Mouse (Mus musculus): ENCODE measurements around the gene Tmem267.
"Not testable (repeated sequence)": the region's sequence is repeated elsewhere in the genome, so short reads cannot be mapped to it uniquely, and the experiment has no call there.

Tmem267 gene

GRCm38 (mm10) chr13:119618841-119619240 is 131.0 kb downstream of the Tmem267 start:
- no peak for DNase-seq (ENCODE audit: low spot score)

- no peak for DNase-seq (ENCODE audit: low spot score)
These were observed 131.9 kb downstream of the Tmem267 start for GRCm38 (mm10) chr13:119619735-119620134.

GRCm38 (mm10) chr13:119623634-119624033 is 135.8 kb downstream of the Tmem267 start, which contains the start of gene Ccl28:
TSS of gene Ccl28 (plus strand) at chr13:119623819.
- DNase-seq (ENCODE audit: low spot score): no peak

GRCm38 (mm10) chr13:119625952-119626351 is 138.1 kb downstream of the Tmem267 start:
- not testable (repeated sequence) for DNase-seq (ENCODE audit: low spot score)

GRCm38 (mm10) chr13:119631482-119632155 is 143.8 kb downstream of the Tmem267 start:
- DNase-seq (ENCODE audit: low spot score): peak; percentile 75

- DNase-seq (ENCODE audit: low spot score): no peak
These were observed 144.3 kb downstream of the Tmem267 start for GRCm38 (mm10) chr13:119632156-119632548.

- no peak for DNase-seq (ENCODE audit: low spot score)
These were observed 147.7 kb downstream of the Tmem267 start for GRCm38 (mm10) chr13:119635496-119635895.

GRCm38 (mm10) chr13:119637837-119638236 is 150.0 kb downstream of the Tmem267 start:
- no peak for DNase-seq (ENCODE audit: low spot score)

GRCm38 (mm10) chr13:119638449-119638848 is 150.6 kb downstream of the Tmem267 start:
- no peak for DNase-seq (ENCODE audit: low spot score)

GRCm38 (mm10) chr13:119639302-119639701 is 151.5 kb downstream of the Tmem267 start:
- DNase-seq (ENCODE audit: low spot score): no peak

- no peak for DNase-seq (ENCODE audit: low spot score)
These were observed 152.7 kb downstream of the Tmem267 start for GRCm38 (mm10) chr13:119640504-119640903.

- DNase-seq (ENCODE audit: low spot score): no peak
These were observed 153.3 kb downstream of the Tmem267 start for GRCm38 (mm10) chr13:119641145-119641544.

- no peak for DNase-seq (ENCODE audit: low spot score)
These were observed 156.9 kb downstream of the Tmem267 start for GRCm38 (mm10) chr13:119644769-119645168.

GRCm38 (mm10) chr13:119646511-119646910 is 158.7 kb downstream of the Tmem267 start:
- DNase-seq (ENCODE audit: low spot score): no peak

- DNase-seq (ENCODE audit: low spot score): peak; percentile 43
These were observed 161.3 kb downstream of the Tmem267 start for GRCm38 (mm10) chr13:119648891-119649698.

GRCm38 (mm10) chr13:119649699-119650046 is 161.8 kb downstream of the Tmem267 start:
- DNase-seq (ENCODE audit: low spot score): no peak

GRCm38 (mm10) chr13:119654734-119655133 is 166.9 kb downstream of the Tmem267 start:
- no peak for DNase-seq (ENCODE audit: low spot score)

GRCm38 (mm10) chr13:119656246-119656645 is 168.4 kb downstream of the Tmem267 start:
- no peak for DNase-seq (ENCODE audit: low spot score)

GRCm38 (mm10) chr13:119656846-119657416 is 169.1 kb downstream of the Tmem267 start:
- no peak for DNase-seq (ENCODE audit: low spot score)
